Mouse (Mus musculus): ENCODE measurements around the gene Ptprj. TPM values are rescaled to one million over a fixed set of nuclear protein-coding genes. Genes with fewer than 3 reads are reported as not detected.

The Ptprj gene
- total and polyA plus RNA-seq, 3 experiments, result 6.9 to 8.9 (median 7.3) TPM

DNA sequence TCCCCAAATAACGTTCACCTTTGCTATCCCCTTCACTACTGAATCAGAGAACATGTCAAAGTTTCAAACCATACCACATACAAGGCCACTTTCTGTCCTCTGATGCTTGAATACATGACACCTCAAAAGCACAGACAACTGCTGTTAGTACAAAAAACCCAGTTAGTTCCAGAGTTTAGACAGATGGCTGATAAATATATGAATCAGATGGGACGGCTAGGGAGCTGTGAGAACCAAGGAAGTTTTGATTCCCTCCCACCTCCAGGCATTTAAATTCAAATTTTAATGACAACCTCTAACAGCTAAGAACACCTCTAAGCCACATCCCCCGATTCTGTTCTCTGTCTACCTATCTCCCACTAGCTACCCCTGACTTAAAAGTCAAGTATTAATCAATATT is 33.1 kb upstream of the Ptprj start:
- H3K79me2 ChIP-seq (replicated peaks; ENCODE audit: control insufficient read depth, extremely low read depth, insufficient read depth, poor library complexity, severe bottlenecking), result no peaks in the 10 kb centered on the region
- no peak overlapping the region for H3K4me2 ChIP-seq (ENCODE audit: insufficient read depth, low read depth, poor library complexity, severe bottlenecking)
- no peak overlapping the region for H3K9ac ChIP-seq (ENCODE audit: insufficient read depth, low read depth)
- no peak overlapping the region for H3K27ac ChIP-seq (ENCODE audit: insufficient read depth, low read depth)
- TF ChIP-seq RCOR1 (conservative IDR thresholded peaks at IDR 0.05; ENCODE audit: low read depth, low read length) (no peak), SIN3A (IDR thresholded peaks at IDR 0.05; ENCODE audit: low read length) (no peak), ZNF384 (IDR thresholded peaks at IDR 0.05; ENCODE audit: low read depth, low read length) (no peak), NELFE (IDR thresholded peaks at IDR 0.05; ENCODE audit: low read depth, low read length) (no peak), UBTF (IDR thresholded peaks at IDR 0.05; ENCODE audit: low read depth, low read length) (no peak)
- H3K4me3 ChIP-seq (replicated peaks in 1 of 3; ENCODE audit: low read depth in 2 of 3, low read length in 2 of 3, poor library complexity in 1 of 3), result no peak overlapping the region
- peaks cover 0 to 3% of the 10 kb centered on the region in 2 experiments; a peak in 2 of 4 replicates for H3K4me1 ChIP-seq (ENCODE audit: control insufficient read depth in 1 of 2, insufficient read depth in 2 of 2)
- H3K9me3 ChIP-seq (replicated peaks; ENCODE audit: low read length), result no peaks in the 10 kb centered on the region
- H3K27me3 ChIP-seq (replicated peaks), result peaks cover 1% of the 10 kb centered on the region
- DNase-seq (ENCODE audit: extremely low read depth), result no peak
- no peaks in the 10 kb centered on the region for H3K36me3 ChIP-seq (replicated peaks in 1 of 2; ENCODE audit: control insufficient read depth in 1 of 2, insufficient read depth in 1 of 2, low read length in 1 of 2)
- dilution Hi-C loops (cut with MboI; ENCODE audit: extremely low pct_ligation_motif_present, extremely low pct_unique_long_range_greater_than_20kb, low sequenced_read_pairs) (no loop called here), in situ Hi-C loops (cut with MboI; ENCODE audit: low pct_ligation_motif_present, low pct_unique_long_range_greater_than_20kb, low sequenced_read_pairs) (no loop called here)

DNA sequence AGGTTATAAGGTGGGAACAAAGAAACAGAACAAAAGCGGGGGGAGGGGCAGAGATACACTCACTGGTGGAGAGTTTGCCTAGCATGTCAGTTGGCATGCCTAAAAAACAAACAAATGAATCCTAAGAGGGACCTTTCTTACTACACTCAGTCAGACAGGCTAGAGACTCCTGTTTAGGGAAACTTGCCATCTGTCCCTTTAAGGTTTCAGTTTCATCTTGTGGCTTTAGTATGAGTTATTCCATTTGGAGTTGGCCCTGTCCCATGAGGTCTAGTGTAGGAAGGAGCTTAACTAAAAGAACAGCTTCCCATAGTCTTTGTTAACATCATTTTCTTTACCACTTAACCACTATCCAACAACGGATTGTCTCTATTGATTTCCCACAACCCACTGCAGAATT is 32.6 kb upstream of the Ptprj start:
- TF ChIP-seq BHLHE40 (IDR thresholded peaks at IDR 0.05; ENCODE audit: low read depth, low read length) (no peak), ZKSCAN1 (IDR thresholded peaks at IDR 0.05; ENCODE audit: borderline replicate concordance, low read depth, low read length) (no peak), E2F4 (IDR thresholded peaks at IDR 0.05; ENCODE audit: insufficient replicate concordance, low read depth, low read length) (no peak), MAZ (IDR thresholded peaks at IDR 0.05; ENCODE audit: low read depth, low read length) (no peak), ZNF384 (IDR thresholded peaks at IDR 0.05; ENCODE audit: low read depth, low read length) (no peak), TBP (conservative IDR thresholded peaks at IDR 0.05; ENCODE audit: low read depth, low read length) (no peak), PAX5 (IDR thresholded peaks at IDR 0.05; ENCODE audit: low read length) (no peak), CTCF (conservative IDR thresholded peaks at IDR 0.05 in 1 of 2, IDR thresholded peaks at IDR 0.05 in 1 of 2; ENCODE audit: low read depth in 2 of 2, low read length in 2 of 2) (no peak), CHD1 (IDR thresholded peaks at IDR 0.05; ENCODE audit: low read depth, low read length) (no peak), TCF12 (IDR thresholded peaks at IDR 0.05; ENCODE audit: low read depth, low read length) (no peak), NELFE (IDR thresholded peaks at IDR 0.05; ENCODE audit: low read depth, low read length) (no peak), JUND (conservative IDR thresholded peaks at IDR 0.05; ENCODE audit: low read depth, low read length) (no peak), IRF4 (IDR thresholded peaks at IDR 0.05; ENCODE audit: low read depth, low read length) (no peak)
- Histone ChIP-seq H3K27ac (ENCODE audit: insufficient read depth, low read depth) (no peak overlapping the region), H3K9ac (ENCODE audit: insufficient read depth, low read depth) (no peak overlapping the region), H3K27me3 (replicated peaks) (no peaks in the 10 kb centered on the region), H3K4me2 (ENCODE audit: insufficient read depth, low read depth, poor library complexity, severe bottlenecking) (no peak overlapping the region), H3K4me1 (ENCODE audit: control insufficient read depth in 1 of 2, insufficient read depth in 2 of 2) (peaks cover 0 to 3% of the 10 kb centered on the region in 2 experiments; a peak in 2 of 4 replicates), H3K36me3 (replicated peaks in 1 of 2; ENCODE audit: control insufficient read depth in 1 of 2, insufficient read depth in 1 of 2, low read length in 1 of 2) (no peaks in the 10 kb centered on the region), H3K79me2 (replicated peaks; ENCODE audit: control insufficient read depth, extremely low read depth, insufficient read depth, poor library complexity, severe bottlenecking) (no peaks in the 10 kb centered on the region), H3K9me3 (replicated peaks; ENCODE audit: low read length) (no peaks in the 10 kb centered on the region), H3K4me3 (replicated peaks in 1 of 3; ENCODE audit: low read depth in 2 of 3, low read length in 2 of 3, poor library complexity in 1 of 3) (no peak overlapping the region)
- in situ Hi-C loops (cut with MboI; ENCODE audit: low pct_ligation_motif_present, low pct_unique_long_range_greater_than_20kb, low sequenced_read_pairs), result no loop called here
- dilution Hi-C loops (cut with MboI; ENCODE audit: extremely low pct_ligation_motif_present, extremely low pct_unique_long_range_greater_than_20kb, low sequenced_read_pairs), result no loop called here
- DNase-seq (ENCODE audit: extremely low read depth), result no peak

Data from CH12.LX (cell line).